Mouse (Mus musculus): ENCODE measurements at regions not wholly inside any gene's neighbourhood (a gene's known extent, or its start where the extent isn't known, plus 50 kb on each side); places are given as distances from the start of the nearest gene placed in this dataset.

DNA sequence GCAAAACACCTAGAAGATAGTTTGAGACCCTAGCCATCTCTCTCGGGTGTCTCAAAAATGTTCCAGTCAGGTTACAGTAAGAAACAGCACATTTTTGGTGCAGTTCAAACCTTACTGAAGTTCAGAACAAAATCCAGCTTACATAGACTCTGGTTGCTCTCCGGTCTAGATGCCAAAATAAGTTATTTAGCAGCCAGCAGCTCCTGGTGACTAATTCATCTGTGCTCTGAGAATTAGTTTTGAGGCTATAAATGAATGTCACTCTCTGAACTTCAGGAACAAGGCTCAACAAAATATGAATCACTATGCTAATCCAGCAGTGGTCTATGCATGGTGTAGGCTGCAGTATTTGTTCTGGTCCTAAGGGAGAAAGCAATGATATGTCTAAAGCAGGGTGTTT, 238.6 kb downstream of the Rnf152 start:
- DNase-seq (no peak), ATAC-seq (no peak)
- Histone ChIP-seq H3K27ac (ENCODE audit: low read depth, low read length) (no peak overlapping the region), H3K9ac (no peak overlapping the region), H3K9me3 (ENCODE audit: low read length) (no peaks in the 10 kb centered on the region), H3K36me3 (ENCODE audit: insufficient read depth) (no peaks in the 10 kb centered on the region), H3K4me2 (ENCODE audit: low read depth) (no peak overlapping the region), H3K4me1 (ENCODE audit: insufficient read depth) (no peaks in the 10 kb centered on the region), H3K4me3 (ENCODE audit: low read depth, low read length) (no peak overlapping the region), H3K27me3 (ENCODE audit: insufficient read depth, low read length) (no peaks in the 10 kb centered on the region)
- WGBS, result 91% methylated on average over 2 of the region's 2 CpGs
- TF ChIP-seq CTCF (IDR thresholded peaks at IDR 0.05; ENCODE audit: low read depth), result no peak

DNA sequence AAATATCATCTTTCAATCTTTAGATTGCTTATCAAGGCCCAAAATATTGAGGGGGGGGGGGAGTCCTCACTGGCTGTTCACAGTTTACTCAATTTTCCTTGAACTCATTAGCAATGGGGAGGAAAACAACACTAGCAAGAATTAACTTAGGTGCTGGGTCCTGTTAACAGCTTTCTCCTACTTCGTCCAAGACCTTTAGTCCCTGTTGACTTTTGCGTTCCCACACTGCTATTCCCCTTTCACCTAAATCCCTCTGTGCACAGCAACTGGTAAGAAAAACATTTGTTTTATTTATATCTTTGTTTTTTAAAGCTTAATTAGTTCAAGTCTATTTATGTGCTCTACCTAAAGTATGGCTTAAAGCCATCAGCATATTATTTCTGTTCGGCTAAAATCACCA, 240.3 kb downstream of the Rnf152 start:
- Histone ChIP-seq H3K36me3 (ENCODE audit: insufficient read depth) (no peaks in the 10 kb centered on the region), H3K9me3 (ENCODE audit: low read length) (no peaks in the 10 kb centered on the region), H3K27me3 (ENCODE audit: insufficient read depth, low read length) (no peaks in the 10 kb centered on the region), H3K9ac (no peak overlapping the region), H3K4me3 (ENCODE audit: low read depth, low read length) (no peak overlapping the region), H3K4me1 (ENCODE audit: insufficient read depth) (no peaks in the 10 kb centered on the region), H3K4me2 (ENCODE audit: low read depth) (no peak overlapping the region), H3K27ac (ENCODE audit: low read depth, low read length) (no peak overlapping the region)
- no peak for TF ChIP-seq CTCF (IDR thresholded peaks at IDR 0.05; ENCODE audit: low read depth)
- DNase-seq, result no peak
- no peak for ATAC-seq
- WGBS, result 84% methylated on average over 3 of the region's 3 CpGs

DNA sequence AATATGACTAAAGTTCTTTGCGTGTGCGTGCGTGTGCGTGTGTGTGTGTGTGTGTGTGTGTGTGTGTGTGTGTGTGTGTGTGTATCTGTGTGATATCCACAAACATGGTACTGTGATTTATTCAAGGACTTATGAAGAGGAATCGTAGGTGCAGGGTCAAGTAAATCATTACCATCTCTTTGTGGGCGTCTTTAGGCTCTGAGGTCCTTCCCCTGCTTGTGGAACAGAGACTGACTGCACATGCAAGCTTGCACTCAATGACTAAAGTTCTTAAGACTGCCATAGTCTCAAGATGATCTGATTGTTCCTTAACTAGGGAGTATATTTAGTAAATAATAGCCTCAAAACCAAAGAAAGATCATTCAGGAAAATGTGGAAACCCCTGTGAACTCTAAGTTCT, 241.1 kb downstream of the Rnf152 start:
- Histone ChIP-seq H3K27me3 (ENCODE audit: insufficient read depth, low read length) (no peaks in the 10 kb centered on the region), H3K4me1 (ENCODE audit: insufficient read depth) (no peaks in the 10 kb centered on the region), H3K4me2 (ENCODE audit: low read depth) (no peak overlapping the region), H3K36me3 (ENCODE audit: insufficient read depth) (no peaks in the 10 kb centered on the region), H3K9me3 (ENCODE audit: low read length) (no peaks in the 10 kb centered on the region), H3K9ac (no peak overlapping the region), H3K27ac (ENCODE audit: low read depth, low read length) (no peak overlapping the region), H3K4me3 (ENCODE audit: low read depth, low read length) (no peak overlapping the region)
- no peak for TF ChIP-seq CTCF (IDR thresholded peaks at IDR 0.05; ENCODE audit: low read depth)
- ATAC-seq (no peak), DNase-seq (no peak)
- 94% methylated on average over 6 of the region's 6 CpGs for WGBS

DNA sequence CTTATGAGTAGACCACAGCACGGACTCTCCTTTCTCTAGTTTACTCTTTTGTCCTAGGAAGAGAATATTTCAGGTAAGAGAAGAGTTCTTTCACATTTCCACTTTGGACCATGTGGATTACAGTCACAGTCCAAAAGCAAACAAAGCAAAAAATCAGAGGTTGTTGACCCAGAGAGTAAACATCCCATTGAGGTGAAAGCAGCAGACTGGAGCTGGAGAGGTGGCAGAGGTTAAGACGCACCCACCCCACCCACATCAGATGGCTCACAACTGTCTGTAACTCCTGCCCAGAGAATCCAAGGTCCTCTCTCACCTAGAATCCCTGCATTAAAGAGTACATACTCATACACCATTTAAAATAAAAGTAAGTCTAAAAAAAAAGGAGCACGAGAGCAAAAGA, 241.7 kb downstream of the Rnf152 start:
- TF ChIP-seq CTCF (IDR thresholded peaks at IDR 0.05; ENCODE audit: low read depth), result no peak
- H3K4me3 ChIP-seq (ENCODE audit: low read depth, low read length), result no peak overlapping the region
- H3K9me3 ChIP-seq (ENCODE audit: low read length), result no peaks in the 10 kb centered on the region
- no peaks in the 10 kb centered on the region for H3K27me3 ChIP-seq (ENCODE audit: insufficient read depth, low read length)
- no peak overlapping the region for H3K9ac ChIP-seq
- H3K36me3 ChIP-seq (ENCODE audit: insufficient read depth), result no peaks in the 10 kb centered on the region
- H3K4me1 ChIP-seq (ENCODE audit: insufficient read depth), result no peaks in the 10 kb centered on the region
- ATAC-seq (no peak), DNase-seq (no peak)
- no peak overlapping the region for H3K4me2 ChIP-seq (ENCODE audit: low read depth)
- 97% methylated on average over 3 of the region's 3 CpGs for WGBS
- no peak overlapping the region for H3K27ac ChIP-seq (ENCODE audit: low read depth, low read length)

DNA sequence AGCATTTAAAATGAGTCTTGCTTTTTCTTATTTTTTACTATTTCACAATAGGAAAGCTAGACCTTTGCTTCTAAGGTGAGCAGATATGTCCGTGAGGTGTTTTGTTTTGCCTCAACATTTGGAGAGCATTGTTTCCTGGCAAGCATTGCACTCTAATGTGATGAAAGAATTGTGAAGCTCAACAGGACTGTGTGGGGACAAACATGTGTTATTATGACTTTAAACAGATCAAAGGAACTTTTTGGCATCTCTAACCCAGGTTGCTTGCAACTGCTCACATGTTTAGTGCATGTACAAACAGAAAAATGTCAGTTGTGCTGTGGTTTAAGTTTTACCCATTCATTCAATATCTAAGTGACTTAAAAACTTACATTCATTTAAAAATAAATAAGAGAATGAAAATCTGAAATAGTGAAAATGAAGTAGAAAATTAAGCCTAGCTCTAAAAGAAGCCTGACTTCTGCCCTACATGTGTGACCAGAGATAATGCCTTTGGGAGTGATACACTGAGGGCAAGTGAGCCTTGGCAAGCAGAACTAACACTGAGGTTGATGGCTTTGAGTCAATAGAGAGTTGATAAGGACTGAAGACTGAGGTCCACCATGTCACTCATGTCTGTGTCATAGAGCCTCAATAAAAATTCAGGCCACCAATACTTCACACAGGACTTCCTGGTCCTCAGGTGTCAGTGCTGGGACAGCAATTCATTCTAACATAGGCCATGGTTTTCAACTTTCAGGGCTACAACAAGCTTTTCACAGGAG, 243.6 kb downstream of the Rnf152 start:
- no peak for TF ChIP-seq CTCF (IDR thresholded peaks at IDR 0.05; ENCODE audit: low read depth)
- no peaks in the 10 kb centered on the region for H3K36me3 ChIP-seq (ENCODE audit: insufficient read depth)
- ATAC-seq (no peak), DNase-seq (no peak)
- H3K4me2 ChIP-seq (ENCODE audit: low read depth), result no peak overlapping the region
- H3K27ac ChIP-seq (ENCODE audit: low read depth, low read length), result no peak overlapping the region
- no peaks in the 10 kb centered on the region for H3K4me1 ChIP-seq (ENCODE audit: insufficient read depth)
- no peak overlapping the region for H3K4me3 ChIP-seq (ENCODE audit: low read depth, low read length)
- no peaks in the 10 kb centered on the region for H3K9me3 ChIP-seq (ENCODE audit: low read length)
- no peaks in the 10 kb centered on the region for H3K27me3 ChIP-seq (ENCODE audit: insufficient read depth, low read length)
- H3K9ac ChIP-seq, result no peak overlapping the region
- WGBS, result 67% methylated on average over 1 of the region's 1 CpGs

DNA sequence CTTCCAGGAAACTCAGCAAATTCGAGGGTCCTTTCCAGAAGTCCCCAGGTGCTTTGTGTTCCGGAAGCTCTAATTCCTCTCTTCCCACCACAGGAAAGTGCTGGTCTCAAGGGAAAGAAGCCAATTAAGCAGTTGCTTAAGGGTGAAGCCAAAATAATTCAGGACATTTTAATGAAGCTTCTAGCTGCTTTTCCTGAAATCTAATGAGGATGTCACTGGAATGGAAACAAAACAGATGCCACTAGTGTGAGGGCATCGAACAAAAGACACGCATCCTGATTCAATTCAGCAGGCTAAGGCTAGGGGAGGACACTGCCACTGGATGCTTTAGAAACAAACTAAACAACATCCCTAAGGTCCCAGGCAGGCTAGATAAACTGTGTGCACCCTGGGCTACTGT, 245.3 kb downstream of the Rnf152 start:
- DNase-seq, result no peak
- Histone ChIP-seq H3K36me3 (ENCODE audit: insufficient read depth) (no peaks in the 10 kb centered on the region), H3K4me3 (ENCODE audit: low read depth, low read length) (no peak overlapping the region), H3K4me1 (ENCODE audit: insufficient read depth) (no peaks in the 10 kb centered on the region), H3K27me3 (ENCODE audit: insufficient read depth, low read length) (no peaks in the 10 kb centered on the region), H3K4me2 (ENCODE audit: low read depth) (no peak overlapping the region), H3K9me3 (ENCODE audit: low read length) (no peaks in the 10 kb centered on the region), H3K27ac (ENCODE audit: low read depth, low read length) (no peak overlapping the region), H3K9ac (no peak overlapping the region)
- 11% methylated on average over 4 of the region's 4 CpGs for WGBS
- no peak for ATAC-seq
- no peak for TF ChIP-seq CTCF (IDR thresholded peaks at IDR 0.05; ENCODE audit: low read depth)

DNA sequence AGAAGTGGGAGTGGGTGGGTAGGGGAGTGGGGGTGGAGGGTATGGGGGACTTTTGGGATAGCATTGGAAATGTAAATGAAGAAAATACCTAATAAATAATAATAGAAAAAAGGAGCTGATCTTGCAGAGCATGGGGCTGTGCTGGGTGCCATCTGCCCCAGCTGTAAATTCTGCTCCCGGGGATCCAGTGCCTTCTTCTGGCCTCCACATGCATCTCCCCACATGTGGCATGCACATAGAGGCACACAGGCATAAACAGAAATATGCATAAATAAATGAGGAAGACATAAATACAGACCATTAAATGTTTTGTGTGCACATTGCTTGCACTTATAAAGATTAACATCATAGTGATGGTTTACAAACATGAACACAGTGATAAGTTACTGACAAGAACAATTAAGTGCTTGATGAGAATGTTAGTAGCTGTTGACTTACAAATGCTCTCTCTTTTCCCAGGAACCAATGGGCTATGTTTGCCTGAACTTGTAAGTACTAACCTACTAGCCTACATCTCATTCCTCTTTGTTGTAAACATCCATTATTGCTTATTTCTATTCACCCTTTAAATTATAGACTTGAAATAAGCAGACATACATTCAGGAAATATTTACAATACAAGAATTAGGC, 245.8 kb downstream of the Rnf152 start:
- 86% methylated on average over 1 of the region's 1 CpGs for WGBS
- Histone ChIP-seq H3K9ac (no peak overlapping the region), H3K4me3 (ENCODE audit: low read depth, low read length) (no peak overlapping the region), H3K9me3 (ENCODE audit: low read length) (no peaks in the 10 kb centered on the region), H3K36me3 (ENCODE audit: insufficient read depth) (no peaks in the 10 kb centered on the region), H3K27ac (ENCODE audit: low read depth, low read length) (no peak overlapping the region), H3K4me2 (ENCODE audit: low read depth) (no peak overlapping the region), H3K27me3 (ENCODE audit: insufficient read depth, low read length) (no peaks in the 10 kb centered on the region), H3K4me1 (ENCODE audit: insufficient read depth) (no peaks in the 10 kb centered on the region)
- no peak for TF ChIP-seq CTCF (IDR thresholded peaks at IDR 0.05; ENCODE audit: low read depth)
- no peak for DNase-seq
- ATAC-seq, result no peak
